Mouse (Mus musculus) embryo, embryonic 11 days (tissue): ENCODE measurements around the gene Elf2.
A peak's percentile ranks its signal among the peaks of the same experiment; 100 is the strongest.
"Not testable (repeated sequence)": the region's sequence is repeated elsewhere in the genome, so short reads cannot be mapped to it uniquely, and the experiment has no call there.

ENCODE experiments used
- DNase-seq: peaks from one replicate; pipeline ENCODE4 v3.0.0-alpha.2; 2015

The Elf2 gene

DNA sequence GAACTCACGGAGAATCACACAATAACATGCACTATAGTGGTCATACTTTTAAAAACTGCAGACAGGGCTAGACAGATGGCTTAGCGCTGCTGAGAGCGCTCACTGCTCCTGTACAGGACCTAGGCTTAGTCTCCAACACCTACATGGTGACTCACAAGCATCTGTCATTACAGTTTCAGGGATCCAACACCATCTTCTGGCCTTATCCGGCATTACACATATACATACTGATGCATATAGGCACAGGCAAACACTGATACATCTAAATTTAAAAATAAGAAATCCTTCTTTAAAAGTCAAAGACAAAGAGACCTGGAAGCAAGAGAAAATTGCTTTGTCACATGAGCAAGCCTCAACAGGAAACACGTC, 13.1 kb downstream of the Elf2 start:
- DNase-seq = no peak

DNA sequence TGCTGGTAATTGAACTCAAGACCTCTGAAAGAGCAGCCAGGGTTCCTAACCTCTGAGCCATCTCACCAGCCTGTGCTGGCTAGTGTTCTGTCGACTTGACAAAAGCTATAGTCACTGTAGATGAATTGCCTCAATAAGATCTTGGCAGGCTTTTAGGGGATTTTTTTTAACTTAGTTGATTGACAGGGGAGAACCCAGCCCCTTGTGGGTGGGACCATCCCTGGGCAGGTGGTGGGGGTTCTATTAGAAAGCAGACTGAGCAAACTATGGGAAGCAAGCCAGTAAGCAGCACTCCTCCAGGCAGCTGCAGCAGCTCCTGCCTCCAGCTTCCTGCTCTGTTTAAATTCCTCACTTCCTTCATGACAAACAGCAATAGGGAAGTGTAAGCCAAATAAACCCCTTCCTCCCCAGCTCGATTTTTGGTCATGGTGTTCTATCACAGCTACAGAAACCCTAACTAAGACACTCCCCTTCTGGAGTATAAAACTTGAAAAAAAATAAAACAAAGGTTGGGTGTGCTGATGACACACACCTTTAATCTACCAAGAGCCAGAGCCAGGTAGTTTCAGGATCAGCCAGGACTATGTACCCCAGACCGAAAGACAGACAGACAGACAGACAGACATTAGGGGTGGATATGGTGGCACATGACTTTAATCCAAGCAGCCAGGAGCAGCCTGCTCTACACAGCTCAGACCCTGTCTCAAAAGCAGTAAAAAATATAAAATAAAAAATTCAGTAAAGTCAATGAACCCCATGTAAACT, 13.6 kb downstream of the Elf2 start:
- DNase-seq = no peak

DNA sequence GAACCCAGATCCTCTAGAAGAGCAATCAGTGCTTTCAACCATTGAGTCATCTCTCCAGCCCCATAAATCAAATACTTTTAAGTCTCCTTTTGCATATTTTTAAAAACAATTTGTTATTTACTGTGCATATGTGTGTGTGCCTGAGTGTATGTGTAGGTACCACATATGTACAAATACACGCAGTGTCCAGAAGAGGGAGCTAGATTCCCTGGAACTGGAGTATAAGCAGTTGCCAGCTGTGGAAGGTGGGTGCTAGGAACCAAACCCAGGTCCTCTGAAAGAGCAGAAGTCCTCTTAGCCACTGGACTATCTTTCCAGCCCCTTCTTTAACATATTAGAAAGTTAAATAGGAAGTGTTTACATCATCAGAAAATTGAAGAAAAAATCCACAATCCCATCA, 15.0 kb downstream of the Elf2 start:
- no peak for DNase-seq

DNA sequence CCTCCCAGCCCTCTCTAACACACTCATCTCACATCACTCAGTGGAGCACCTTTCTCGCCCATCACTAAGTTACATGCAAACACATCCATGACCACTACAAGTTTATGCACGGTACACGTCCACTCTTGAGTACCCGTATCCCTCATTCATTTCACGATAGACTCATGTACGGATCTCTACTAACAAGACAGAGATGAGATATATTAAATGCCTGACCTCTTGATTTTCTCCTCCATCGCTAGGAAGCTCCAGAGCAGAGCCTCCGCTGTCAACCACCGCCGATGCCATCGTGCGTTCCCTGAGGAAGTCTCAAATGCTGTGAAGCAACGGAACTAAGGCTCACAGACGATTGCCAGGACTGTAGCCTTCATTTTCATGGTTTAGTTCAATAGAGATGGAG, 17.5 kb downstream of the Elf2 start:
- no peak for DNase-seq

DNA sequence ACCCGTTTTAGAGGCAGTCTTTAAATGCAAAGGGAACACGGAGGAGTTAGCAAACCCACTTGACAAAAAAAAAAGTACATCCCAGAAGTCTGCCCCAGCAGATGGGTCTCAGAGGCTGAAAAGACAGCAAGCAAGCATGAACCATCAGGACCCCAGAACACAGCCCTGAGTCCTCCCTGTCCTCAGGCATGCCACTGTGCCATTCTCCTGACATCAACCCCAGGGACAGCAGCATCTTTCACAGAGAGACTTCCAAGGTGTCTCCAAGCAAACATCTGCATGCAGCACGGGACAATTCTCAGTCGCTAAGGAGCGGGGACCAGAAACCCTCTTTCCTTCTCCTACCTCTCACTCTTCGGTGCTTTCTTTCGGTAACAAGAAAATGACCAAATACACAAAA, 18.1 kb downstream of the Elf2 start:
- DNase-seq = no peak

DNA sequence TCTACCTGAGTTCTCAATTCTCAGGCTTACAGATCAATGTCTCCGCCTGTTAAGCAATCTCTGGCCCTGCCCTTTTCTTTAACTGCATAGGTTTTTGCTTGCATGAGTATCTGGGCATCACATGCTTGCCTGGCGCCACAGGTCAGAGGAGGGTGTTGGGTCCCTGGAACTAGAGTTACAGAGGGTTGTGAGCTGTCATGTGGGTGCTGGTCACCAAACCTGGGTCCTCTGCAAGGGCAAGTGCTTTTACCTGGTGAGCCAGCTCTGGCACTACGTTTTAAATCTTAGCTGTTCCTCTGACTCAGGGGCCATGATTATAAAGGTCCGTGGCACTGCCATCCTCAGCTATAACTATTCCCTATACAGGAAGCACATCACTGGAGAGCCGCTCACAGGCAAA, 19.3 kb downstream of the Elf2 start:
- no peak for DNase-seq

DNA sequence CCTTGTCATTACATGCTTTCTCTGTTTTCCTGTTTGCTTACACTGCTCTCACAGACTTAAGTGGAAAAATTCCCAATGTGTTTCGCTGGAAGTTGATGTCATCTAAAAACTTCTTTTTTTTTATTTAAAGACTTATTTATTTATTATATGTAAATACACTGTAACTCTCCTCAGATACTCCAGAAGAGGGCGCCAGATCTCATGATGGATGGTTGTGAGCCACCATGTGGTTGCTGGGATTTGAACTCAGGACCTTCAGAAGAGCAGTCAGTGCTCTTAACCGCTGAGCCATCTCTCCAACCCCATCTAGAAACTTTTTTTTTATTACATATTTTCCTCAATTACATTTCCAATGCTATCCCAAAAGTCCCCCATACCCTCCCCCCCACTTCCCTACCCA, 22.4 kb downstream of the Elf2 start:
- DNase-seq = not testable (repeated sequence)

DNA sequence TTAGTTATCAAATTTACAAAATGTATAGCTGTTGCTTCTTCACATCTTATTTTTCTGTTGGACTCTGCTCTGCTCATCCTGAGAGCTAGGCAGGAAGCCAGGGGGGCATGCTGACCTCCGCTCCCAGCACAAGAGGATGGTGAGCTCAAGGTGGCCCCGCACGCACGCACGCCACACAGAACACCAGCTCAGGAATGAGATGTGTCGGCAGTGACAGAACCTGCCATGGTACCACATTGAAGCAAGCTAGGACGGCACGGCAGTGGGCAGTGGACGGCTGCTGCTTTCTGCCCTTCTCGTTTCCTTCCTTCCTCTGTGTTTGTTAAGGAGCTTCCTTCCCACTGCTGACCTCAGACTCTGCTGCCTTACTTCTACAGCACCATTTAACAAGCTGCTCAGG, 23.6 kb downstream of the Elf2 start:
- DNase-seq = no peak

DNA sequence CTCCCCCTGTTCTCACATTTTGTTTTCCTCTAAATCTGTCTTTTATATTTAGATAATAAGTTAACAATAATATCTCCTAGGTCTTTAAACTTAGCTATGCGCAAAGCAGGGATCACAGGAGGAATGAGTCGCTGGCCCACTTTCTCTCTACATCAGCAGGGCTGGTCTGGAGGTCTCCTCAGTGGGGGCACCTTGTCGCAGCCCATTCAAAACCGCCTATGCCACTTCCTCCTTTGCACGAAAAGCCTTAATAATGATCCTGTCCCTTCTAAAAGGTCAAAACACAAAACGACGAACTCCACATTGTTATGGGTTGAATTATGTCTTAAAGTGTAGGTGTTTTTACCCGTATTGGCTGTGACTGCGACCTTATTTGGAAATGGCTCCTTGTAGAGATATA, 28.8 kb downstream of the Elf2 start:
- no peak for DNase-seq

DNA sequence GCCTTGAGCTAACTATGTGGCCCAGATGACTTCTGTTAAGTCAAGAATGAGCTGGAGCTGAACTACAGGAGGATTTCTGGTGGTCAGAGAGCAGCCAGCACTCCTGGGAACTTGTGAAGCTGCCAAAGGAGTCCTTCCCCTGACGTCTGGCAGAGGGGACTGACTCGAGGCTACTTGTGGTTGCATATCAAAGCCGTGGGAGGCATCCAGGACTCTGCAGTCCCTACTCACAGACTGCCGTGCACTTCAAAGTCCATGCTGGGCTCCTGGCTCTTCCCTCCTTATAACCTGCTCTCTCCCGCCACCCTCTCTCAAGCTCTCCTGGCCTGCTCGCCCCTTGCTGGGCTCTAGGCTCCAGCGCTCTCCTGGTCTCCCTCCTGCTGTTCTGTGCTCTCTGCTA, 30.4 kb downstream of the Elf2 start:
- DNase-seq = no peak

DNA sequence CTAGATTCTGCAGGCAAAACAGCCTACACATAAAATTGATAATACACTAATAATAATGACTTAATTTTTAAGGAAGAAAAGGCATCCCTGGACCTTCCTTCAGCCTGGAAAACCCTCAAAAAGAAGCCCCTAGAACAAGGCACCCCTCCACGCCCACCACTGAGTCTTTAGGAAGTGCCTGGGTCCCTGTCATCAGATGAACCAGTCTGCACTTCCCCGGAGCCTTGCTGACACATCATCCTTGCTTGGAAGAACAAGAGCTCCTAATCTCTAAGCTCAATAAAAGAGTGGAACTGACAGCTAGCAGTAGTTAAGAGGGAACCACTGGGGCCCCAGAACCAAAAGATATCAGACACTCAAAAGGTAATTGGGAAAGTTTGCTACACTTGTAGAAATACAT, 33.8 kb downstream of the Elf2 start:
- no peak for DNase-seq

DNA sequence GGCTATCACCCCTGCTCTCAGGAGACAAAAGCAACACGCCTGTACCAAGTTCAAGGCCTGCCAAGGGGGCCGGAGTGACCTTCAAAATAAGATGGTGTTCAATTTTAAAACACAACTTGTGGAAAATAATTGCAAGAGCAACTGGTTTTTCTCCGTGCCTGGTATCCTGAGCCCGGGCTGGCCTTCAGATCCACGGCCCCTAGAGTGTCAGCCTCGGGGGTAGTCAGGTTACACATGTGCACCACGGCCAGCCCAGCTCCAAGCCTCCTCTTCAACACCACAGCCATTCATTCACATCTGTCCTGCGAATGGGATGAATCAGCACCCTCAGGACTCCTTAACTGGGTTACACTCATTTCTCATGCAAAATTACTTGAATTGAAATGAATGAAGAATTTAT, 34.5 kb downstream of the Elf2 start:
- no peak for DNase-seq

DNA sequence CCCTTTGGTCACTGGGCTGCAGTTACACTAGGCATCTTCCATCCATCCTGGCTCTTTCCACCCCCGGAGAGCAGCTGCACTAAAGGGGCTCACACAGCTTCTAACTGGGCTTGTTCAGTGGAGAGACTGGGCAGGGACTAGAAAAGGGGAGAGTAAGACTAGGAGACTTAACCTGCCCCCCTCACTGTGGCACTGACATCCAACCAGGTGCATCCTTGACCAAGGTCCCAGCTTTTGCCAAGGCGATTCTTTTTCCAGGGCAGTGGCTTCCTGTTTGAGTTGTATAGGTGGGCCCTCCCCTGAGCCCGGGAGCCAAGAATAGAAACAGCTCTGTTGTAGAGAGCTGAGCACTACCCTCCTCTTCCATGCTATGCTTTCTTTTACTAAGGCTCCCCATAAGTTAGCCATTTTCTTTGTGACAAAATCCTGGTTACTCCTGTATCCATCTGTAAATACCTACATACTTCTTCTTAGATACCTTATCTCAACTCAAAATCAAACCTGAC, 37.4 kb downstream of the Elf2 start:
- DNase-seq = no peak

DNA sequence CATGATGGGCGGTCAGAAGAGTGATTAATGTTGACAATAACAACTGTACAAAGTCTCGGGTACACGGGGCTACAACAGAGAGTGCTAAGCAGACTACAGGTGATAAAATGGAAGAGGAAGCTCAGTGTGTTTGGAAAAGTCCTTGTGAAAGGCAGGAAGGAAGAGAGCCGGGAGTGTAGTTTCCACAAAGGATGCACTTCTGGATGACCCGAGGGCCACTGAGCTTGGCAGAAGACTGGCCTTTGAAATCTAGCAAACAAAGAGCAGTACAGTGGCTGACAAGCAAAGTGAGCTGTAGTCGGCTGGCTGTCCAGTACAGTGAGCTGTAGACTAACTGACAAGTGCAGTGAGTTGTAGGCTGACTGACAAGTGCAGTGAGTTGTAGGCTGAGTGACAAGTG, 38.9 kb downstream of the Elf2 start:
- no peak for DNase-seq

DNA sequence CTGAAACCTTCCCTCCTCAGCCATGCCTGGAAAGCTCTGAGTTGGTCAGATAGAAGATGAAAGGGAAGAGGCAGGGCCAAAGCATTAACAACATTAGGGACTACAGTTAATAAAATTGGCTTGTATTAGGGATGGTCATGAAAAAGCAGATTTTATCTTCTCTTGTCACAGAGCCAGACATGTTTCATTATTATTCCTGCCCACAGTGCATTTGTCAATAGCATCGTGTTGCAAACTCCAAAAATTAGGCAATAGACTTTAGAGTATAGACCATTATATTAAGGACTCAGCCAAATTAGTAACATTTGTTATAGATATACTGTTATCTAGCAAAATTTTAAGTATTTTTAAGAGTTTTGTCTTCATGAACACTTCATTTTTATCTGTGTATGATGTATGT, 43.7 kb downstream of the Elf2 start:
- DNase-seq = no peak

DNA sequence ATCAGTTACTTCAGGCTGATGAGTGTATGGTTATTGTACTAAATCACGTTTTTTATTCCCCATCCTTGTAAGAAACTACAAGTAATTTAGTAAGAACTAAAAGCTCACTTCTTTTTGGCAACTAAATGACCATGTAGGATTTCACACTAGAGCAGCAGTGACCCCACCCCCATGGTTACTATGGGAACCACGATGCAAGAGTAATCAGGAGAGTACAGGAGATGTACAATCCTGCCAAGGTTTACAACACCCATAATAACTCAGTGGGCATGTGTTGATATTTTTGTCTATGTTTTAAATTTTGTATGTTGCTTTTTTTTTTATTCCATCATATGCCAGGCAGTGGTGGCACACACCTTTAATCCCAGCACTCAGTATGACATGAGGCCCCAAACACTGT, 45.2 kb downstream of the Elf2 start:
- DNase-seq = no peak

DNA sequence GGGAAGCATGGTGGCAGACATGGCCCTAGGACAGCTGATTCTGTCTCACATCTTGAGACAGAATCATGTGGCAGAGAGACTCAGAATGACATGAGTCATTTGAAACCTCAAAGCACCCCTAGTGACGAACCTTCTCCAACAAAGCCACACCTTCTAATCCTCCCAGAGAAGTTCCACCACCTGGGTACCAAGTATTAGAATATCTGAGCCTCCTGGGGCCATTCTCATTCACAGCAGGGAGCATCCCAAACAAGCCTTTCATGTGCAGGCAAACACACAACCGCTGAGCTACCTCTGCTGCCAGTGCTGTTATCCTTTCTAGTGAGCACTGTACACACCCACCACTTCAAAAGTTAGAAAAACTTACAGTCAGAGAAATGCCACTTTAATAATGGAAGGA, 46.2 kb downstream of the Elf2 start:
- DNase-seq = no peak

DNA sequence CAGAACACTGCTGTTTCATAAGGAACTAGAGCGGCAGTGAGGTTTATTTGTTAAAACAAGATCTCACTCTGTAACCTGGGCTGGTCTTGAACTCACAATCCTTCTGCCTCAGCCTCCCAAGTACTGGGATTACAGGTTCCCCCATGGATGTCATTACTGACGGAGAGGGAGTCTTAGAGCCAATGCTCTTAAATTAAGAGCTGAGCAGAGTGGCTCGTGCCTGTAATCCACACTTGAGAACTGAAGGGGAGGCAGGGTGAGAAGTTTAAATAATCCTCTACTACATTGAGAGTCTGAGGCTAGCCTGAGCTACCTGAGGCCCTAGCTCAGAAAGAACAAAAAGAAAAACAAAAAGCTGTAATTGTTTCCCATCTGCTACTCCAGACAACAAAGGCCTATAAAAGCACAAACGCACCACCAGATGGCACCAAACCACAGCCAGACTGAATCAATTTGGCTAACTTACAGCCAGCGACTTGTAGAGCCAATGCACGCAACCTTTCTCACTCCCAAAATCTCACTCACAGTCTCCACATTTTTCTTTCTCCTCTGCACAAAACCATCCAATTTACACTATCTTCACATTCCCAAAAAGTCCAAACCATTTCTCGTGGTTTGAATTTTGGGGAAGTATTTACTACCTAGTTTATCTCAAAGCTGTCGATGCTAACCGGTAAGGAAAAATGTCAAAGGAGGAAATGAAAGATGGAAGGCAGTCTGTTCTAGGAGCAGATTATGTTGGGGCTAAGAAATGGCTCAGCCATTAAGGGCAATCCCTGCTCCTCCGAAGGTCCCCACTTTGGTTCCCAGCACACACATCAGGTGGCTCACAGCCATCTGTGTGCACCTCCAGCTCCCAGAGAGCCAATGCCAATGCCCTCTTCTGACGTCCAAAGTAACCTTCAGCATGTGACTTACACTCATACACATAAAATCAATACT, 51.3 kb downstream of the Elf2 start:
- DNase-seq = peak; percentile 86

DNA sequence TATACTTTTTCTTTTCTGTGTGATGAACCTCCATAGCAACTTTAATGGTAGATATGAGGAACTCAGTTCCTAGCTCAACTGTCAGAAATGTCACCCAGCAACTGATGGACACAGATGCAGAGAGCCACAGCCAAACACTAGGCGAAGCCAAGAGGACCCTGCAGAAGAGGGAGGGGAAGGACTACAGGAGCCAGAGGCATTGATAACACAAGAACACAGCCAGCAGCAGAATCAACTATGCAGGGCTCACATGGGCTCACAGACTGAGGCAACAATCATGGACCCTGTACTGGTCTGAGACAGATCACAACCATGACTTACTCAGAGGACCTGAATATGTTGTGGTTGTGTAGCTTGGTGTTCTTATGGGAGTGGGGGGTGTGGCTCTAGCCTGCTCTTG, 56.1 kb downstream of the Elf2 start:
- no peak for DNase-seq

DNA sequence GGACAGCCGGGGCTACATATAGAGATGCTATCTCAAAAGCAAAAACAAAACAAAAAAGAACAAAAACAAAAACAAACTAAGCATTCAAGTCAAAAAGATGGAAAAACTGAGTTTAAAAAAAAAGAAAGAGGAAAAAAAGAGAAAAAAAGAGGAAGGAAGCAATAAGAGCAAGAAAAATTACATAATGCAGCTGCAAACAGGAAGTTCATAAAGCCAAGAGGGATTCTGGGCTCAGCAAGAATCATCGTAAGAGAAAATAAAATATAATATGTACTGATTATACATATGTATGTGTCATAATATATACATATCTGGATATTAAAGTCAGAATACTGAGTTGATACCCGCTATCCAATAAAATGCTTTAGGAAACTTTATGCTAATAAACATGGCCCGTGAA, 58.7 kb downstream of the Elf2 start:
- no peak for DNase-seq

DNA sequence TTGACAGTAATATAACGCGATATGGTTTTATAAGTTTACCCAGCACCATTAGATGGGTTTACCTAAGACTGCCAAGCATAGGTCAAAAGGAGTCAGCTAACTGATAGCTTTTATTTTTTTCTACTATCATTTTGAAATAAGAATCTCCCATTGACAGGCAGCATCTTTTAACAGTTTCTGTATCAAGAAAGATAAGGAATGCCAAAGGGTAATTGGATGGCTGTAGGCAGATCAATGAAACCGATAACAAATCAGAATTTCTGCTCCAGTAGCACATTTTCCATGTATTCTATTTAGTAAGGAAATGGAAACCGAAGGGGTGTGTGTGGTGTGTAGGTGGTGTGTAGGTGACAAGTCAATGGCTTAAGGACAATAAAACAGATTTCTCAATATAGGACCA, 62.0 kb downstream of the Elf2 start:
- no peak for DNase-seq

DNA sequence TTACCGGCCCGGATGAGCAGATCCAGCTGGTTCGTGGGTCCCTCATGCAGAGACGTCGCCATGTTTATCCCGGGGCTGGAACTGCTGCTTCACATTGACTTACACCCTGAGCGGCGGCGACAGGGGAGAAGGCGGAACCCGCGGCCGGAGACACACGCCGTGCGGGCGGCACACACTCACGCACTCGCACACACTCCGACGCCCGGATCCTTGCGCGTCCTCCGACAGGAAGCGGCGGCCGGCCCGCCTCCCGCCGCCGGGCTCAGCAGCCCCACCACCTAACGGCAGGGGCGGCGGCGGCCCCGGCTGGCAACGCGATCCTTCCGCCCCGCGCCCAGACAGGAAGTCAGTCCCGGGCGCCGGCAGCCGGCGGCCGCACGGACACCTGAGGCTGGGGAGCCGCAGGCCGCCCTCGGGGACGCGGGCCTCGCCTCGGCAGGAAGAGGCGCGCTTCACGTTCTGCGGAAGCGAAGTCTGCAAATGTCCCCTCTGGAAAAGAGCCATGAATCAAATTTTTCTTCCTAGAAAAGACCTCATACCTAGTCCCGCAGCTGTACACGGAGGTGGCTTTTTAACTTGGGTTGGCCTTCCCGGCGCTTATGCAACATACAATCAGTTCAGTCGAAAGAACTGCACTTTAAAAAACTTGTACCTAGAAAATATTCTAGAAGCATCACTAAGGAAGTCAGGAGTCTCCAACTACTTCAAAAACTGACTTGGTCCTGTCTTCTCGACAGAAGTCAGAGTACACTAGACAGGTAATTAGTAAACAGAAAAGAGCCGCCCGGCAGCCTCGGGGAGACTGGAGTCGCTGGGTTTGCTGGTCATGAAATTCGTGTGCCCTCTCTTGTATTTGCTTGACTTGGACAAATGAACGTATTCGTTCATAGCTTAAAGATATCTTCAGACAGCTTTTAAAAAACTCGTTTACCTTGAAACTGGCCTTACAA, 63.0 kb downstream of the Elf2 start:
- peak; percentile 93 for DNase-seq
